Mouse (Mus musculus): ENCODE data around the gene Aqr.

- TF ChIP-seq CTCF (IDR thresholded peaks at IDR 0.05; ENCODE audit: low read depth, low read length) (no peak), POLR2A (IDR thresholded peaks at IDR 0.05; ENCODE audit: borderline replicate concordance, low read depth, low read length) (no peak)
These were observed 80.4 kb downstream of the Aqr start for GRCm38 (mm10) chr2:114106383-114106782.
